In genomic region chr8:91592436-91593105, GRCm38 (mm10) we compare ENCODE assay signal across 8 mouse cellular contexts.
DNase-seq lines count a peak whose midpoint lies in the region; ATAC-seq lines count a peak whose summit lies in the region.
"Had no signal": no experiment of that assay in that cellular context is flagged by ENCODE, and none has a peak within 500 bp of the region (broad histone marks: within the 10 kb centered on the region; RNA-seq: fewer than 3 reads in every experiment).

No protein-coding gene starts in this region.

- no peak overlapping the region for H3K27ac ChIP-seq in liver, embryonic 11.5 days (ENCODE audit: low read depth, low read length)
- H3K27ac ChIP-seq in embryonic facial prominence, embryonic 14.5 days (replicated peaks; ENCODE audit: low read depth, low read length) = no peak overlapping the region
- no peak overlapping the region for H3K27ac ChIP-seq in neural tube, embryonic 14.5 days (ENCODE audit: low read depth, low read length)

- H3K36me3 ChIP-seq in liver, embryonic 11.5 days (ENCODE audit: control insufficient read depth, insufficient read depth, low read length) = no peaks in the 10 kb centered on the region
- H3K36me3 ChIP-seq in embryonic facial prominence, embryonic 14.5 days (ENCODE audit: control insufficient read depth, insufficient read depth, low read length) = no peaks in the 10 kb centered on the region
- no peaks in the 10 kb centered on the region for H3K36me3 ChIP-seq in neural tube, embryonic 14.5 days (ENCODE audit: control insufficient read depth, insufficient read depth, low read length)

- H3K4me1 ChIP-seq in liver, embryonic 11.5 days (replicated peaks; ENCODE audit: control insufficient read depth, insufficient read depth, low read length) = no peaks in the 10 kb centered on the region; the same call in 1 of the 2 replicates
- H3K4me1 ChIP-seq in embryonic facial prominence, embryonic 14.5 days (ENCODE audit: control insufficient read depth, insufficient read depth, low read length) = peaks cover 20% of the 10 kb centered on the region
- peaks cover 5% of the 10 kb centered on the region for H3K4me1 ChIP-seq in neural tube, embryonic 14.5 days (ENCODE audit: control insufficient read depth, insufficient read depth, low read length)

- 63% methylated on average over 10 of the region's 10 CpGs for WGBS in liver, embryonic 11.5 days
- WGBS in embryonic facial prominence, embryonic 14.5 days = 22% methylated on average over 10 of the region's 10 CpGs
- WGBS in neural tube, embryonic 14.5 days = 17% methylated on average over 10 of the region's 10 CpGs

- ATAC-seq in liver, embryonic 11.5 days (replicated peaks; ENCODE audit: low FRiP score) = no peak
- no peak for ATAC-seq in embryonic facial prominence, embryonic 14.5 days (ENCODE audit: low read depth)
- ATAC-seq in neural tube, embryonic 14.5 days (ENCODE audit: low read depth) = no peak

- H3K4me2 ChIP-seq in liver, embryonic 11.5 days = 0 out of 2 replicates have a peak overlapping the region, but pooled peaks have one; percentile 15
- peak overlapping the region; percentile 26 for H3K4me2 ChIP-seq in embryonic facial prominence, embryonic 14.5 days (ENCODE audit: low read depth, low read length)
- H3K4me2 ChIP-seq in neural tube, embryonic 14.5 days (ENCODE audit: low read depth, low read length) = peak overlapping the region; percentile 8

- no peak overlapping the region for H3K4me3 ChIP-seq in liver, embryonic 11.5 days (ENCODE audit: low read depth, low read length)
- no peak overlapping the region for H3K4me3 ChIP-seq in embryonic facial prominence, embryonic 14.5 days (ENCODE audit: low read depth, low read length)
- H3K4me3 ChIP-seq in neural tube, embryonic 14.5 days (ENCODE audit: low read depth, low read length) = no peak overlapping the region

- DNase-seq in liver, embryonic 11.5 days (ENCODE audit: low spot score) = no peak
- no peak for DNase-seq in liver
- peak; percentile 65 for DNase-seq in embryo, embryonic 11 days
- DNase-seq in embryonic facial prominence, embryonic 14.5 days (ENCODE audit: low spot score) = no peak
- no peak for DNase-seq in cerebellum, postnatal 36 days
- no peak for DNase-seq in cerebellum, adult 18-20 months
- DNase-seq: adrenal gland, adult 8-10 months had no signal

- no peak overlapping the region for H3K9ac ChIP-seq in liver, embryonic 11.5 days (ENCODE audit: low read depth, low read length)
- H3K9ac ChIP-seq in embryonic facial prominence, embryonic 14.5 days (ENCODE audit: low read depth, low read length) = no peak overlapping the region
- H3K9ac ChIP-seq in neural tube, embryonic 14.5 days (replicated peaks; ENCODE audit: low read depth, low read length) = no peak overlapping the region

- H3K9me3 ChIP-seq in liver, embryonic 11.5 days (ENCODE audit: control insufficient read depth, low read length) = no peaks in the 10 kb centered on the region
- no peaks in the 10 kb centered on the region for H3K9me3 ChIP-seq in embryonic facial prominence, embryonic 14.5 days (ENCODE audit: control insufficient read depth, low read length)
- no peaks in the 10 kb centered on the region for H3K9me3 ChIP-seq in neural tube, embryonic 14.5 days (ENCODE audit: control insufficient read depth, low read length)

- H3K27me3 ChIP-seq in liver, embryonic 11.5 days (replicated peaks; ENCODE audit: control insufficient read depth, insufficient read depth, low read length) = no peaks in the 10 kb centered on the region
- H3K27me3 ChIP-seq in embryonic facial prominence, embryonic 14.5 days (replicated peaks; ENCODE audit: control insufficient read depth, insufficient read depth, low read length) = no peaks in the 10 kb centered on the region
- H3K27me3 ChIP-seq in neural tube, embryonic 14.5 days (ENCODE audit: control insufficient read depth, insufficient read depth, low read length) = no peaks in the 10 kb centered on the region
